Mouse (Mus musculus): Measurements from ENCODE around the gene Rreb1. TPM values are rescaled to one million over a fixed set of nuclear protein-coding genes. Genes with fewer than 3 reads are reported as not detected.

Gene Rreb1
- polyA plus RNA-seq, 1 experiment, result 6.0 TPM

DNA sequence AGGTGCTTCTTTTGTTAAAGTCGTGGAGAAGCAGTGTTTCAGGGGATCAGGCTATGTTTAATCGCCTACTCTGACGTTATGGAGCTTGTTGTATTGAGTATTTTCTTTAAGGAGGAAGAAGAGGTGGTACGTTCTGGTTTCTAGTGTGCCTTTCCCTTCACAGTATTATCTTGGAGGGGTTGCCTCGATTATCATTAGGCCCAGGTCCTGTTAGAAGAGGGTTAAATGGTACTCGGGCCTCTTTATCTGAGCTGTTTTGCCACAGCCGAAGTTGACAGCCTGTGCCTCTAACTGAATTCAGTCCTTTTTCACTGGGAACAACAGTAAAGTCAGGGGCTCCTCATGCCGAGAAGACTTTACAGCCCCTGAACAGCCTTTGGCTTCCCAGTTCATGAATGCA lies 81.6 kb downstream of the Rreb1 start:
- TF ChIP-seq FOSL1 (IDR thresholded peaks at IDR 0.05; ENCODE audit: insufficient read depth, low read length, poor library complexity, severe bottlenecking) (no peak), CEBPB (IDR thresholded peaks at IDR 0.05; ENCODE audit: low read depth) (no peak), MAX (IDR thresholded peaks at IDR 0.05) (no peak), CTCF (IDR thresholded peaks at IDR 0.05; ENCODE audit: control insufficient read depth, insufficient read depth, insufficient read length) (no peak), USF1 (IDR thresholded peaks at IDR 0.05; ENCODE audit: low read depth) (no peak), MYOG (IDR thresholded peaks at IDR 0.05; ENCODE audit: control insufficient read depth, extremely low read depth, insufficient read length) (no peak), MYOD1 (IDR thresholded peaks at IDR 0.05; ENCODE audit: control insufficient read depth, insufficient read length, low read depth) (no peak)
- peaks cover 99% of the 10 kb centered on the region for H3K79me2 ChIP-seq (ENCODE audit: control insufficient read depth, insufficient read depth)
- no peak overlapping the region for H3ac ChIP-seq (ENCODE audit: control insufficient read depth, insufficient read length, low read depth)
- H3K4me3 ChIP-seq (ENCODE audit: insufficient read depth, poor library complexity, severe bottlenecking), result no peak overlapping the region
- H3K79me3 ChIP-seq (ENCODE audit: low read depth), result peaks cover 34% of the 10 kb centered on the region
- no peaks in the 10 kb centered on the region for H3K27me3 ChIP-seq (ENCODE audit: control insufficient read depth, insufficient read depth, insufficient read length)
- peaks cover 4% of the 10 kb centered on the region for H3K36me3 ChIP-seq (ENCODE audit: control insufficient read depth, insufficient read depth)

DNA sequence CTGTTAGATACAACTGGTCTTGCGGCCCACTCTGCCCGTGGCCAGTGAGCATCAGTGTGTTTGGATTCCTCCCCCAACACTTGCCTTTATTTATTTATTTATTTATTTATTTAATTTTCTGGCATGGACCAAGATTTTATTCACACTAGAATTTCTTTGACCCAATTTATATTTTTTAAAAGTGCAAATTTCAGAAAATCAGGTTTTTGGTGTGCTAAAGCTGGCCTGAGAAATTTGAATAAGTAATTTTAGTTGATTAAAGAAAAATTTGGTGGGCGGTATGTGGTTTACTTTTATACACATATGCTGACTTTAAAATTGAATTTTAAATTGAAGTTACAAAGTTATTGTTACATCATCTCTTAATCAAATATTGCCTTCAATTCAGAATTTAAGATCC lies 82.0 kb downstream of the Rreb1 start:
- H3K79me2 ChIP-seq (ENCODE audit: control insufficient read depth, insufficient read depth), result peaks cover 99% of the 10 kb centered on the region
- TF ChIP-seq USF1 (IDR thresholded peaks at IDR 0.05; ENCODE audit: low read depth) (no peak), FOSL1 (IDR thresholded peaks at IDR 0.05; ENCODE audit: insufficient read depth, low read length, poor library complexity, severe bottlenecking) (no peak), CTCF (IDR thresholded peaks at IDR 0.05; ENCODE audit: control insufficient read depth, insufficient read depth, insufficient read length) (no peak), CEBPB (IDR thresholded peaks at IDR 0.05; ENCODE audit: low read depth) (no peak)
- H3ac ChIP-seq (ENCODE audit: control insufficient read depth, insufficient read length, low read depth), result no peak overlapping the region
- H3K36me3 ChIP-seq (ENCODE audit: control insufficient read depth, insufficient read depth), result peaks cover 4% of the 10 kb centered on the region
- H3K27me3 ChIP-seq (ENCODE audit: control insufficient read depth, insufficient read depth, insufficient read length), result no peaks in the 10 kb centered on the region
- H3K4me3 ChIP-seq (ENCODE audit: insufficient read depth, poor library complexity, severe bottlenecking), result no peak overlapping the region
- H3K79me3 ChIP-seq (ENCODE audit: low read depth), result peaks cover 37% of the 10 kb centered on the region

DNA sequence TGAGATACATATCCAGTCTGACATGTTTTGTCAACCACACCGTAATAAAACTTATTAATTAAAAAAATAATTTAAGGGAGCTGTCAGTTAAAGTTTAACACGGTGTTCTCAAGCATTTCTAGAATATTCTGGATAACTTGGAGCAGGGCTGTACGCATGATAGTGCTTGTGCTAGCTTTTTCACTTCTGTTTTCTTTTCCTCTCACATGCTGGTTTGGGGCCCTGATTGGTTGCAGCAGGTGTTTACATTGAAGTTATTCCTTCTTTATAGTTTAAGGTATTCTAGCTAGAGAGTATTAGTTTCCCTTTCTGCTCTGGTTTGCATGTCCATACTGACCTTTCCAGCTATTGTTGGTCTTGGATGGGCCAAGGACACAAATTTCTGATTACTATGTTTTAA lies 82.6 kb downstream of the Rreb1 start:
- Histone ChIP-seq H3K27me3 (ENCODE audit: control insufficient read depth, insufficient read depth, insufficient read length) (no peaks in the 10 kb centered on the region), H3K79me2 (ENCODE audit: control insufficient read depth, insufficient read depth) (peaks cover 99% of the 10 kb centered on the region), H3K36me3 (ENCODE audit: control insufficient read depth, insufficient read depth) (peaks cover 4% of the 10 kb centered on the region), H3K79me3 (ENCODE audit: low read depth) (peaks cover 42% of the 10 kb centered on the region), H3K4me3 (ENCODE audit: insufficient read depth, poor library complexity, severe bottlenecking) (no peak overlapping the region), H3ac (ENCODE audit: control insufficient read depth, insufficient read length, low read depth) (no peak overlapping the region)
- TF ChIP-seq USF1 (IDR thresholded peaks at IDR 0.05; ENCODE audit: low read depth) (no peak), CTCF (IDR thresholded peaks at IDR 0.05; ENCODE audit: control insufficient read depth, insufficient read depth, insufficient read length) (no peak), MAX (IDR thresholded peaks at IDR 0.05) (no peak)

DNA sequence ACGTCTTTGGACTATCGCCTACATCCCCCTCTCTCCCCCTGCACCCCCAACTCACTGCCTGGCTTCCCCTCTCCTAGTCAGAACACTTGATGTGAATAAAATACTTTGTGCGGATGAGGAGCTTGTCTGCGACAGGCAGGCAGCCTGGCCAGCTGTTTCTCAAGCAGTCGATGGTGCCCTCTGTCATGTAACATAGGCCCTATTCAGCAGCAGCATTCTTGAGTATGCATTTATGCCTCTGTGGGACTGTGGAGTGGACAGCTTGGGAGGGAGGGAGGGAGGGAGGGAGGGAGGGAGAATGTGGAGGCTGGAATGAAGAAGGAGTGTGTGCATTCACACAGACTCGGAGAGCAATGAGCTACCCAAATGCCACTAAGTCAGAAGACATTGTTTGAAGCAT lies 84.3 kb downstream of the Rreb1 start:
- no peak for TF ChIP-seq CEBPB (IDR thresholded peaks at IDR 0.05; ENCODE audit: low read depth)
- no peak for TF ChIP-seq MYOG (IDR thresholded peaks at IDR 0.05; ENCODE audit: control insufficient read depth, extremely low read depth, insufficient read length)
- TF ChIP-seq CTCF (IDR thresholded peaks at IDR 0.05; ENCODE audit: control insufficient read depth, insufficient read depth, insufficient read length), result no peak
- no peak for TF ChIP-seq MAX (IDR thresholded peaks at IDR 0.05)
- TF ChIP-seq USF1 (IDR thresholded peaks at IDR 0.05; ENCODE audit: low read depth), result no peak
- no peak for TF ChIP-seq MYOD1 (IDR thresholded peaks at IDR 0.05; ENCODE audit: control insufficient read depth, insufficient read length, low read depth)
- TF ChIP-seq FOSL1 (IDR thresholded peaks at IDR 0.05; ENCODE audit: insufficient read depth, low read length, poor library complexity, severe bottlenecking), result no peak
- H3K4me3 ChIP-seq (ENCODE audit: insufficient read depth, poor library complexity, severe bottlenecking), result no peak overlapping the region
- H3ac ChIP-seq (ENCODE audit: control insufficient read depth, insufficient read length, low read depth), result no peak overlapping the region
- H3K79me3 ChIP-seq (ENCODE audit: low read depth), result peaks cover 46% of the 10 kb centered on the region
- no peaks in the 10 kb centered on the region for H3K27me3 ChIP-seq (ENCODE audit: control insufficient read depth, insufficient read depth, insufficient read length)
- H3K36me3 ChIP-seq (ENCODE audit: control insufficient read depth, insufficient read depth), result peaks cover 4% of the 10 kb centered on the region
- H3K79me2 ChIP-seq (ENCODE audit: control insufficient read depth, insufficient read depth), result peaks cover 99% of the 10 kb centered on the region

GRCm38 (mm10) chr13:37863643-37864042 lies 85.4 kb downstream of the Rreb1 start:
- H3K4me3 ChIP-seq (ENCODE audit: insufficient read depth, poor library complexity, severe bottlenecking), result no peak overlapping the region
- TF ChIP-seq USF1 (IDR thresholded peaks at IDR 0.05; ENCODE audit: low read depth), result no peak
- TF ChIP-seq MYOD1 (IDR thresholded peaks at IDR 0.05; ENCODE audit: control insufficient read depth, insufficient read length, low read depth), result no peak
- TF ChIP-seq CTCF (IDR thresholded peaks at IDR 0.05; ENCODE audit: control insufficient read depth, insufficient read depth, insufficient read length), result no peak
- TF ChIP-seq MYOG (IDR thresholded peaks at IDR 0.05; ENCODE audit: control insufficient read depth, extremely low read depth, insufficient read length), result no peak
- TF ChIP-seq CEBPB (IDR thresholded peaks at IDR 0.05; ENCODE audit: low read depth), result no peak
- TF ChIP-seq MAX (IDR thresholded peaks at IDR 0.05), result no peak
- TF ChIP-seq FOSL1 (IDR thresholded peaks at IDR 0.05; ENCODE audit: insufficient read depth, low read length, poor library complexity, severe bottlenecking), result no peak
- H3ac ChIP-seq (ENCODE audit: control insufficient read depth, insufficient read length, low read depth), result no peak overlapping the region
- H3K79me2 ChIP-seq (ENCODE audit: control insufficient read depth, insufficient read depth), result peaks cover 99% of the 10 kb centered on the region
- no peaks in the 10 kb centered on the region for H3K27me3 ChIP-seq (ENCODE audit: control insufficient read depth, insufficient read depth, insufficient read length)
- H3K36me3 ChIP-seq (ENCODE audit: control insufficient read depth, insufficient read depth), result peaks cover 4% of the 10 kb centered on the region
- peaks cover 43% of the 10 kb centered on the region for H3K79me3 ChIP-seq (ENCODE audit: low read depth)

- TF ChIP-seq USF1 (IDR thresholded peaks at IDR 0.05; ENCODE audit: low read depth), result no peak
- no peak for TF ChIP-seq MYOG (IDR thresholded peaks at IDR 0.05; ENCODE audit: control insufficient read depth, extremely low read depth, insufficient read length)
- TF ChIP-seq CTCF (IDR thresholded peaks at IDR 0.05; ENCODE audit: control insufficient read depth, insufficient read depth, insufficient read length), result no peak
- TF ChIP-seq MAX (IDR thresholded peaks at IDR 0.05), result no peak
- TF ChIP-seq FOSL1 (IDR thresholded peaks at IDR 0.05; ENCODE audit: insufficient read depth, low read length, poor library complexity, severe bottlenecking), result no peak
- no peak for TF ChIP-seq CEBPB (IDR thresholded peaks at IDR 0.05; ENCODE audit: low read depth)
- TF ChIP-seq MYOD1 (IDR thresholded peaks at IDR 0.05; ENCODE audit: control insufficient read depth, insufficient read length, low read depth), result no peak
- no peak overlapping the region for H3ac ChIP-seq (ENCODE audit: control insufficient read depth, insufficient read length, low read depth)
- peaks cover 43% of the 10 kb centered on the region for H3K79me3 ChIP-seq (ENCODE audit: low read depth)
- peaks cover 4% of the 10 kb centered on the region for H3K36me3 ChIP-seq (ENCODE audit: control insufficient read depth, insufficient read depth)
- H3K79me2 ChIP-seq (ENCODE audit: control insufficient read depth, insufficient read depth), result peaks cover 99% of the 10 kb centered on the region
- H3K27me3 ChIP-seq (ENCODE audit: control insufficient read depth, insufficient read depth, insufficient read length), result no peaks in the 10 kb centered on the region
- no peak overlapping the region for H3K4me3 ChIP-seq (ENCODE audit: insufficient read depth, poor library complexity, severe bottlenecking)
Measured at GRCm38 (mm10) chr13:37864697-37865096, 86.5 kb downstream of the Rreb1 start.

Data from C2C12 (cell line).